Mouse (Mus musculus) kidney, adult 2 months (tissue): ENCODE data around the gene Adap2.

Source experiments
- CTCF ChIP-seq: fragments of 200-500 bp; conservative IDR thresholded peaks from 2 replicates; pipeline ENCODE4 v1.5.1; 2011; ENCODE audit warnings: low read depth, mild to moderate bottlenecking, control low read depth, low read length, moderate library complexity, mixed read lengths; ENCODE audit not compliant: insufficient read depth, insufficient read length
- POLR2A ChIP-seq: fragments of 200-500 bp; IDR thresholded peaks from one replicate; pipeline ENCODE4 v1.6.1; 2011; ENCODE audit warnings: low read depth, low read length, control low read depth

GRCm38 (mm10) chr11:80149412-80150023, 4.4 kb upstream of the Adap2 start:
- TF ChIP-seq POLR2A: no peak
- TF ChIP-seq CTCF: no peak
